Mouse (Mus musculus) liver, adult 2 months (tissue): Measurements from ENCODE around the gene Csad. TPM values are rescaled to one million over a fixed set of nuclear protein-coding genes. Genes with fewer than 3 reads are reported as not detected.

Source experiments
- DNase-seq: peaks from one replicate; pipeline ENCODE4 v3.0.0-alpha.2; 2011; ENCODE audit warnings: low read depth, low spot score; ENCODE audit errors: extremely low read depth
- H3K27ac ChIP-seq: fragments of 200-500 bp; replicated peaks from 2 replicates; pipeline ENCODE4 v1.5.1; 2012; ENCODE audit warnings: low read depth, mild to moderate bottlenecking, control low read depth, inconsistent platforms, low read length; ENCODE audit not compliant: insufficient read depth
- H3K27me3 ChIP-seq: fragments of 200-500 bp; 2 replicates; pipeline ENCODE4 v1.6.1; 2012; ENCODE audit warnings: mild to moderate bottlenecking, moderate library complexity, low read length, inconsistent platforms; ENCODE audit not compliant: control insufficient read depth, insufficient read depth
- H3K36me3 ChIP-seq: fragments of 200-500 bp; 2 replicates; pipeline ENCODE4 v1.6.1; 2012; ENCODE audit warnings: low read length, inconsistent platforms; ENCODE audit not compliant: control insufficient read depth, insufficient read depth
- H3K4me1 ChIP-seq: fragments of 200-500 bp; 2 replicates; pipeline ENCODE4 v1.6.1; 2011; ENCODE audit warnings: low read length; ENCODE audit not compliant: control insufficient read depth, insufficient read depth
- H3K4me3 ChIP-seq: fragments of 200-500 bp; 2 replicates; pipeline ENCODE4 v1.5.1; 2011; ENCODE audit warnings: low read depth, mild to moderate bottlenecking, control low read depth, low read length, moderate library complexity; ENCODE audit not compliant: insufficient read depth
- H3K79me2 ChIP-seq: fragments of 200-500 bp; 2 replicates; pipeline ENCODE4 v1.6.1; 2012; ENCODE audit warnings: inconsistent platforms, mild to moderate bottlenecking, low read length, moderate library complexity; ENCODE audit not compliant: control insufficient read depth, insufficient read depth
- H3K9ac ChIP-seq: fragments of 200-500 bp; 2 replicates; pipeline ENCODE4 v1.6.1; 2012; ENCODE audit warnings: low read depth, mild to moderate bottlenecking, control low read depth, inconsistent platforms, low read length
- CTCF ChIP-seq: fragments of 200-500 bp; IDR thresholded peaks from 2 replicates; pipeline ENCODE4 v1.5.1; 2011; ENCODE audit warnings: low read depth, low read length, control low read depth
- POLR2A ChIP-seq: fragments of 200-500 bp; IDR thresholded peaks from 2 replicates; pipeline ENCODE4 v1.6.1; 2011; ENCODE audit warnings: low read length, control low read depth; ENCODE audit not compliant: insufficient read depth; ENCODE audit errors: extremely low read depth
- WGBS: fragments of 180-500 bp; shearing (Covaris S2); methylation state at CpG from one replicate; pipeline ENCODE4 v1.1.7; 2018; 5-methylcytosine and 5-hydroxymethylcytosine counted together
- polyA plus RNA-seq: library from polyadenylated mRNA; depleted of rRNA; stranded (reverse); fragments of >200 nt; gene quantifications from 2 replicates; pipeline ENCODE4 v1.2.3, GENCODE M21; 2012
- total RNA-seq: library from RNA; depleted of rRNA; stranded (reverse); fragments of >200 nt; gene quantifications from 2 replicates; pipeline ENCODE4 v1.2.3, GENCODE M21; 2014

Csad gene
- total and polyA plus RNA-seq, 2 experiments = 47.6 to 123 TPM

GRCm38 (mm10) chr15:102217325-102217724 is 12.8 kb upstream of the Csad start:
- Histone ChIP-seq H3K36me3 (peaks cover 11% of the 10 kb centered on the region), H3K4me3 (no peak overlapping the region), H3K79me2 (no peaks in the 10 kb centered on the region), H3K27ac (no peak overlapping the region), H3K9ac (no peak overlapping the region), H3K27me3 (no peaks in the 10 kb centered on the region), H3K4me1 (no peaks in the 10 kb centered on the region)
- TF ChIP-seq CTCF (no peak), POLR2A (no peak)
- DNase-seq = no peak
- 84% methylated on average over 7 of the region's 7 CpGs for WGBS

- Histone ChIP-seq H3K27me3 (no peaks in the 10 kb centered on the region), H3K36me3 (peaks cover 13% of the 10 kb centered on the region), H3K27ac (no peak overlapping the region), H3K4me3 (no peak overlapping the region), H3K9ac (no peak overlapping the region), H3K79me2 (no peaks in the 10 kb centered on the region), H3K4me1 (no peaks in the 10 kb centered on the region)
- DNase-seq = no peak
- 73% methylated on average over 16 of the region's 16 CpGs for WGBS
- TF ChIP-seq POLR2A = no peak
- TF ChIP-seq CTCF = no peak
These were observed 12.1 kb upstream of the Csad start for GRCm38 (mm10) chr15:102216459-102217228.

- Histone ChIP-seq H3K79me2 (no peaks in the 10 kb centered on the region), H3K27ac (no peak overlapping the region), H3K4me3 (no peak overlapping the region), H3K9ac (no peak overlapping the region), H3K36me3 (peaks cover 14% of the 10 kb centered on the region), H3K4me1 (no peaks in the 10 kb centered on the region), H3K27me3 (no peaks in the 10 kb centered on the region)
- 81% methylated on average over 6 of the region's 6 CpGs for WGBS
- DNase-seq = no peak
- TF ChIP-seq POLR2A = no peak
These were observed 11.1 kb upstream of the Csad start for GRCm38 (mm10) chr15:102215624-102216023.

GRCm38 (mm10) chr15:102214132-102214531 is 9.6 kb upstream of the Csad start:
- H3K27ac ChIP-seq = no peak overlapping the region
- no peak overlapping the region for H3K9ac ChIP-seq
- no peak for DNase-seq
- no peak overlapping the region for H3K4me3 ChIP-seq
- WGBS = 67% methylated on average over 2 of the region's 2 CpGs
- H3K79me2 ChIP-seq = no peaks in the 10 kb centered on the region
- peaks cover 22% of the 10 kb centered on the region for H3K36me3 ChIP-seq
- TF ChIP-seq POLR2A (no peak), CTCF (no peak)
- no peaks in the 10 kb centered on the region for H3K27me3 ChIP-seq
- no peaks in the 10 kb centered on the region for H3K4me1 ChIP-seq

- H3K27ac ChIP-seq = no peak overlapping the region
- H3K79me2 ChIP-seq = no peaks in the 10 kb centered on the region
- no peak overlapping the region for H3K9ac ChIP-seq
- H3K4me3 ChIP-seq = no peak overlapping the region
- no peak for DNase-seq
- H3K27me3 ChIP-seq = no peaks in the 10 kb centered on the region
- TF ChIP-seq POLR2A (no peak), CTCF (no peak)
- H3K4me1 ChIP-seq = no peaks in the 10 kb centered on the region
- 71% methylated on average over 6 of the region's 6 CpGs for WGBS
- H3K36me3 ChIP-seq = peaks cover 36% of the 10 kb centered on the region
These were observed 7.4 kb upstream of the Csad start for GRCm38 (mm10) chr15:102211895-102212294.

GRCm38 (mm10) chr15:102210816-102211215 is 6.3 kb upstream of the Csad start:
- no peak overlapping the region for H3K27ac ChIP-seq
- DNase-seq = peak; percentile 49
- TF ChIP-seq CTCF = no peak
- TF ChIP-seq POLR2A = no peak
- peaks cover 42% of the 10 kb centered on the region for H3K36me3 ChIP-seq
- no peaks in the 10 kb centered on the region; the same call in 1 of the 2 replicates for H3K79me2 ChIP-seq
- peaks cover 2% of the 10 kb centered on the region; the same call in 1 of the 2 replicates for H3K4me1 ChIP-seq
- no peak overlapping the region for H3K4me3 ChIP-seq
- WGBS = 65% methylated on average over 4 of the region's 4 CpGs
- H3K27me3 ChIP-seq = no peaks in the 10 kb centered on the region
- no peak overlapping the region for H3K9ac ChIP-seq
